Mouse (Mus musculus) 3134 (cell line): ENCODE measurements at regions not wholly inside any gene's neighbourhood (a gene's known extent, or its start where the extent isn't known, plus 50 kb on each side); places are given as distances from the start of the nearest gene placed in this dataset.

Experiments
- DNase-seq: peaks from one replicate; pipeline ENCODE4 v3.0.0-alpha.2; 2011; ENCODE audit warnings: low spot score; ENCODE audit not compliant: insufficient read length; ENCODE audit errors: extremely low read depth

DNA sequence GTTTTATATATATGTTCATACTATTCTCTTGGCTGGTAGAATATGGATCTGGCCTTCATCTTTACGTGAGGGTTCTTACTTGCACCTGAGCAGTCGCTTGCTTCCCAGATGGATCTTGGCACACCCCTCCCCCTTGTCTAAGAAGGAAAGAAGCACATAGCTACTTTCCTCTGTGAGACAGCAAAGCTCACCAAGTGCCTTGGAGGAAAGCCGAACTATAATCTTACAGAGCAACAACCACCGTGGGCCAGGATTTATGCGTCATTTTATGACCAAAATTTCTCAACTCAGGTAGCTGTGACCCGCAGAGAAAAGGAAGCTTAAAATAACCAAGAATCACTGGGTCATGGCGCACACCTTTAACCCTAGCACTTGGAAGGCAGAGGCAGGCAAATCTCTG, 73.0 kb upstream of the Tspan2 start:
- DNase-seq, result no peak

DNA sequence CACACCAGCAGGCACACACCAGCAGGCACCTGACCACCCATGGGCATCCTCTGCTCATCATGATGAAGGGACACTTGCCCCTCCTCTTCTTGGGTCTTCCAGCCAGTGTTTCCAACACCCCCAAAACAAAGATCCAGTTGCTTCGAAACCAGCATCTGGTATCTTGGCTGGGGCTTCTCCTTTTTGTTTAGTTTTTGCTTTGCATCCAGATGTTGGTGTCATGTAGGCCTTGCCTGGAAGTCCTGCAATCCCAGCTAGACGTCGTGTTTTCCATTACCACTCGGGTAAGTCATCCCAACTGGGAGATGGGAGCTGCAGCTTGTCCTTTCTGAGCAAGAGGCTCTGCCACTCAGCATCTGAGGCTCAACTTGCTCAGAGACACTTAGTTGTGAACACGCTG, 70.6 kb upstream of the Tspan2 start:
- DNase-seq, result no peak

DNA sequence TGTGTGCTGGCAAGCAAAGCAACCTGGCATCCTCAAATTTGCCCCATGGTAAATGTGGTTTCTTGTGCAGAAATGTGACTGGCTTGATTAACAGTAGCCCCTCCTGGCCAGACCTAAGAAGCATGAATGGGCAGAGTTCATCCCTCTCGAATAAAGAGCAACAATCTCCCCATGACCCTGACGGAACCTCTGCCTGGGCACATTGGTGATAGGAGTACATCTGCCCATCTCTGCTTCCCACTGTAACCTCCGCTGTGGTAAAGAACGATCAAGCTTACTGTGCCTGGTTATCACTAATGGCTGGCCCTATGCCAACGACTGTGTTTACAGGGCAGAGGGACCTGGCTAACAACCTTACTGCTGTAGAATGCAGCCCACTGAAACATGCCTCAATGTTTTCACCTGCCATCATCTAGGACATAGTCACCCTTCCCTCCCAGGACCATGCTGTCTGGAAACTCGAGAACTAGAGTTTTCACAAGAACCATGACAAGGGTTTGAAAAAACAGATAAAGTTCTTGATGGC, 69.6 kb upstream of the Tspan2 start:
- DNase-seq, result no peak

DNA sequence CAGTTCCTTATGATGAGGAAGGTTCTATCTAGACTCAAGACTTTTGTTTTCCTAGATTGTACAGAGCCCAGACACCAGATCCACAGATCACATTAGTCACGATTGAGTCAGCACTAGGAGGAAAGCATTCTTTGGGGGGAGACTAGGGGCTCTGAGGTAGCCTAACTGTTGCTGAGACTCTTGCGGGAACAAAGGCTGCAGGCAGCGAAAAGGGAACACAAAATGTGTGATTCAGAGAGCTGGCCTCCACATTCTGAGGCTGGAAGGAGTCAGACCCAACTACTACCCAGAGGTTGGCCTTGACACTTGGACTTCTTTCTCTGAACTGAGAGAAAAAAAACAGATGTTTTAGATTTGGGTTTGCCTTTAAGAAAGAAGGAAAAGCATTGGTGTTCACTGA, 66.5 kb upstream of the Tspan2 start:
- no peak for DNase-seq

DNA sequence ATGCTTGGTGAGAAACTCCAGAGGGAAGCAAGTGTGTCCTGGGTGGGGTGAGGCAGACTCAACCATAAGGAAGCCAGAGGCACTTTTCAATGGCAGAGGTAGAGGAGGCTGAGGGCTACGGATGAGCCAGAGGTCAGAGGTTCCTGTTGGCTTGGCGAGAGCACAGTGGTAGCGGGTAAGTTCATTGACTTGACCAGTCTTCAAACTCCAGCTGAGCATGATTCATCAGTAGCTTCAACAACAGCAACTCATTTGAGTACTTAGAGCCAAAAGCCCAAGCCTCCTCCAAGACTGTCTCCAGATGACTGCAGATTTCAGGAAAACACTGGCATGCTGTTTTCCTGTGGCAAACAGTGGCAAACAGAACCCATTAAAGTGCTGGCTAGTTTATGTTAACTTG, 65.8 kb upstream of the Tspan2 start:
- no peak for DNase-seq

DNA sequence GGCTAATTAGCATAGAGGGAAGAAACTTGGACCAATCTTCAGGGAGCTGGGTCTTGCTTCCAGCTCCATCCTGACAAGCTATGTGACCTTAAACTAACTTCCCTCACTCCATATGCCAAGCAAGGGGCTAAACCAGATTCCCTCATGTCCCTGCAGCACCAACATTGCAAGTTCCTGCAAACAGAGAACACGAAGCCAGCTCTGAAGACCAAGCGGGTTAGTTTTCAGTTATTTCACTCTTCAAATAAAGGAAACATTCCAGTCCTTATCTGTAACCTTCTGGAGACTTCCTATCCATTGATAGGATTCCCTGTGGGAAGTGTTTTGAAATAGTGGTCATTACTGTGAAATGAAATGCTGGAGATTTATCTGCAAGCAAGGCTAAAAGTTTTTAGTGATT, 64.4 kb upstream of the Tspan2 start:
- no peak for DNase-seq

DNA sequence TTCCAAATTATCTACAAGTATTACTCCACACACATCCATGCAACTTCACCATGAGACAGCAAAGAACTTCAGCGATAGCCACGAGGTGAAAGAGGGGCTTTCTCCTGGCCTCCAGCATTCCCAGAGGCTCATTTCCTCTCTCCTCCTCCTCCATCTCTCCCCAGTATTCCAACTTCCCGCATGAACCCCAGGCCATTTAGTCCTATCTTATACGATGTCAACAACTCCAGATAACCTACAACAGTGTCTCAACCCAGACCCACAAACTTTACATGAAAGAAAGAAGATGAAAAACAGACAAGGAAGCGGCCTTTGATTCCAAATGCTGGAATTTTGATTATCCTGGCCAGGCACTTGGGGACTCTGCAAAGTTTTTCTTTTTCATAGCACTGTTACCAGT, 63.8 kb upstream of the Tspan2 start:
- DNase-seq, result no peak

DNA sequence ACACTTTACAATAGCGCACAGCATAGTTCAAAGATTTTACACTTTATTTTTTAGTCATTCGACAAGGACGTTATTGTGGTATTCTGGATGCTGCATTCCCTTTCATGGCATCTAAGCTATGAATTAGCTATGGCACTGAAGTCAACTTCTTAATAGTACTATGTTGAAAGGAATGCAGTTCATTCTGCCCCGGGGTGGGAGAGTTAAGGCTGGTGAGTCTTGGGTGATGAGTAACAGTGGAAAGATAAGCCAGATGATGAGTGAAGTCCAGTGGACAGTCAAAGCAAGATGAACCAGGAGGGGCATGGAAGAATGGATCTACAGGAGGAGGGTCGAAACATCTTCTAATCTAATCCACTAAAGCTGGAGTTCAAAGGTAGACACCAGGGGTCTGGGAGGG, 63.4 kb upstream of the Tspan2 start:
- no peak for DNase-seq

DNA sequence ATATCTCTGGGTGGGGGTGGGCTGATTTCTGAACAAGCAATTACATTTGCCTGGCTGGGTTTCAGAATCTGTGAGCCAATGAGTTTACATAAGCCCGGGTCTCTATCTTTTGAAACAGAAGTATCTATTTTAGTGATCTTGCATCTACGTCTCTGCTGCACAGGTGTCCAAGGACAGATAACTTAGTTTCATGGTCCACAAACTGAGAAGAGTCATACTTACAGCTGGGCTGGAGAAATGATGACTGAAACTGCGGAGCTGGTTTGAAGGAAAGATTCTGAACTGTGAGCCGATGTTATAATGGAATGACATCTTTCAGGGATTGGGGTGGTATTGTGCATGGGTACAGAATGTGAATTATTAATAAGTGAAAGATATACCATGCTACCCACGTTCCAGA, 60.8 kb upstream of the Tspan2 start:
- DNase-seq, result no peak

DNA sequence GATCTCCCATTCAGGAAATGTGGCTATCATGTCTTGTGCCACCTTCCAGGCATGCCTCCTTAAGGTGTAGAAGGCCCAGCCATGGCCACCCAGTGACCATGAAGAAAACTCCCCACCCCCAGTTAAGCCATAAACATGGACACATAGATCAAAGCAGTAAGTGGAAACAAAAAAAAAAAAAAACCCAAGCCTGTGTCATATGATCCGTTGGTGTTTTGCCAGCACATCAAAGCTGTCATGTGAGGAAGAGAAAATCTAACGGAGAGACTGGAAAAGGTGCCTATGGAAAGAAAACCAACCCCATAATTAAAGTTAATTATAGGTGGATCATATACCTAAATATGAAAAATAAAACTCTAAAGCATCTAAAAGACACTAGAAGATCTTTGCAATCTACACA, 60.3 kb upstream of the Tspan2 start:
- DNase-seq, result no peak

DNA sequence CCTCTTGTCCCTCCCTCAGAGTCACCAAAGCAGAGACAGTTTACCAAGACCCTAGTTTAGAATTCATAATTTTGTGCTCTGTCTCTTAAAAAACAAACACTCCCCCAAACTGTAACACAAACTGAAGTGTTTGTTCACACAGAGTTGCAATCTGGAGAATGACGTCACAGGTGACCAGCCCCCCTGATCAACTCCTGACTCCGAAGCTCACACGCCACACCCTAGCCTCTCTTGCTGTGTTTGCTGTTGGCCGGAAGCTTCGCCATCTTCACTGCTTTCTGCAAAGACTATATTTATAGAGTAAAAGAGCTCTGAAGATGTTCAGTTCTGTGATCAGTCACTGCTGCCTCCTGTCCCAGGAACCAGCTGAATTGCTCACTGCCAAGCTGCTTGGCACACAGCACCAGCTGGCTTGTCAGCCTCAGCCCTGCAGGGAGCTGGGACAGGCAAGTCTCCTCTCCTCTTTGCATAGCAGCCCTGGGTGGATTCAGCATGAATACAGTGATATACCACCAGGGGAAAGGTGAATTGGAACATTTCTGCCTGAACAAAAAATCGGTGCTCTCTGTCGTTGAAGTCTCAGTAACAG, 57.3 kb upstream of the Tspan2 start:
- DNase-seq, result no peak

DNA sequence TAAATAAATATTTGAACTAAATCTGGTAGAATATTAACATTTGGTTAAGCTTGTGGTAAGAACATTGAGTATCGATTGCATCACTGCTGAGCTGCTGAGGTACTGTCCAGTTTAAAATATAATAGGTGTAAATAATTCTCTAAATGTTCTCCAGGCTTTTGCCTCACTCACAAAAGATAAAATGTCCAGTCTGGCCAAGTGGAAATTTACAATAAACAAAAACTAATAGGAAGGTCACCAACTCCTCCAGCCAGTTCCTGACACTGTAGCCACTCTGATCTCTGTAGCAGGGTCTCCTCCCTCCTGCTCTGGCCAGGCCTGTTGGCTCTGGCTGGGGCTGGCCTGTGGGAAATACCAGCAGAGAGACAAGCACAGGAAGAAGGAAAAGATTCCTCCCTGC, 55.8 kb upstream of the Tspan2 start:
- no peak for DNase-seq

DNA sequence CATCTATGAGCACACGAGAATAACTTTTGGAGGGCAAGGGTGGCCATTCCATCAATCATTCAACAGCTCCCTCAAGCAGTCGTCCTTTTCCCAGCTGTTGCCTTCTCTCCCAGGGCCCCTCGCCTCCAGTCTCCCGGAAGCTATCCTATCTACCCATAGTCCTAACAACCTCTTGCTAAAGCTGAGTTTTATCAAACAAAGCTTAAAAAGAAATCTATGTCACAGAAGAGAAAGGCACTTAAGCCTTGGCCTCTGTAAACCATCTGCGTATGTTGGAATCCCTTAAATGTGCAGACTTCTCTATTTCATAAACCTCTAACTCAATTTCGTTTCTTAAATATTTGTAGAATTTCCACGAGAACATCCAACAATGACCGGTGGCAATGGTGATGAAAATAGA, 51.9 kb upstream of the Tspan2 start:
- no peak for DNase-seq

DNA sequence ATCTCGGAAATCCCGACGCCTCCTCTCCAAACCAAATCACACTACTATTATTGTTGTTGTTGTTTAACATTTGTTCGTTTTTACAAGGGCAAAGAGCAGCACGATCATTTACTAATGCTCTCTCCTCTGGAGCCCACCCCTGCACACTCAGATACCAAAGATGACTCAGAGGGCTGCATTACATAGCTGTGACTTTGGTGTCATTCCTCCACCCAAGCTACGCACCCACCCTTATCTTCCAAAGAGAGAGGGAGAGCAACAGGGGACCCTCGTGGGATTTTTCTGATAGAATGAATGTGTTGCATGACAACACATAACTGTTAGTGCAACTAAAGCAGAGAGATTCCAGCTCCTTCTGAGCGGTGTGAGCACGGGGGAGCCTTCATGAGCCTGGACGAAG, 50.8 kb upstream of the Tspan2 start:
- no peak for DNase-seq
